Mouse (Mus musculus) forebrain, embryonic 10.5 days (tissue): ENCODE measurements at regions not wholly inside any gene's neighbourhood (a gene's known extent, or its start where the extent isn't known, plus 50 kb on each side); places are given as distances from the start of the nearest gene placed in this dataset.

Experiments used
- DNase-seq: peaks from one replicate; pipeline ENCODE4 v3.0.0-alpha.2; 2017; ENCODE audit warnings: low spot score; ENCODE audit errors: extremely low spot score
- H3K27ac ChIP-seq: fragments of 300-500 bp; sonication (generic); 2 replicates; pipeline ENCODE4 v1.5.1; 2016; ENCODE audit warnings: mild to moderate bottlenecking
- H3K27me3 ChIP-seq: fragments of 300-500 bp; sonication (generic); 2 replicates; pipeline ENCODE4 v1.6.1; 2016; ENCODE audit warnings: mild to moderate bottlenecking; ENCODE audit not compliant: poor library complexity, severe bottlenecking
- H3K36me3 ChIP-seq: fragments of 300-500 bp; sonication (generic); replicated peaks from 2 replicates; pipeline ENCODE4 v1.6.1; 2016; ENCODE audit warnings: mild to moderate bottlenecking, moderate library complexity
- H3K4me1 ChIP-seq: fragments of 300-500 bp; sonication (generic); 2 replicates; pipeline ENCODE4 v1.6.1; 2016
- H3K4me3 ChIP-seq: fragments of 300-500 bp; sonication (generic); 2 replicates; pipeline ENCODE4 v1.5.1; 2016; ENCODE audit warnings: mild to moderate bottlenecking, moderate library complexity
- H3K9me3 ChIP-seq: fragments of 300-500 bp; sonication (generic); 2 replicates; pipeline ENCODE4 v1.6.1; 2016; ENCODE audit warnings: mild to moderate bottlenecking, moderate library complexity
- WGBS: fragments of 180-500 bp; shearing (Covaris S2); methylation state at CpG from one replicate; pipeline ENCODE4 v1.1.7; 2016; 5-methylcytosine and 5-hydroxymethylcytosine counted together

DNA sequence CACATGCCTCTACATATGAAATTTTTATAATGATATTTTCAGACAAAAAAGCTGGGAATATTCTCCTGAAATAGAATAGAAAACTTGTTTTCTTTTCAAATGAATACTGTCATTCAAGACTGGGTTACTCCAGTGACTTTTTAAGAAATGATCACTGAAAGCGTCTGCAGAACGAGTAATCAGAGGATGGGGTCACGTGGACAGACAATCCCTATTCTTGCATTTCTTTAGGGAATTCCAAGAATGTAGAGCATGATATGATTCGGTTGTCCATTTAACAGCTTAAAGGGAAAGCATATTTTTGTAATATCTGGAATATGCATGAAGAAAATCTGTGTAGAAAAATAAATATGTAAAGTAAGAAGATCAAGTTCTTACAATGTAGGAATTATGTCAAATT, 65.6 kb downstream of the 4933402N22Rik start:
- Histone ChIP-seq H3K4me3 (no peak overlapping the region), H3K36me3 (no peaks in the 10 kb centered on the region), H3K4me1 (no peaks in the 10 kb centered on the region), H3K27ac (no peak overlapping the region), H3K27me3 (no peaks in the 10 kb centered on the region), H3K9me3 (no peaks in the 10 kb centered on the region)
- 72% methylated on average over 4 of the region's 4 CpGs for WGBS
- no peak for DNase-seq

GRCm38 (mm10) chr5:11989140-11989539, 71.3 kb downstream of the 4933402N22Rik start:
- H3K9me3 ChIP-seq, result 0 out of 2 replicates have a peak, but pooled peaks cover 3% of the 10 kb centered on the region
- no peak for DNase-seq
- H3K27me3 ChIP-seq, result no peaks in the 10 kb centered on the region
- no peaks in the 10 kb centered on the region for H3K4me1 ChIP-seq
- no peak overlapping the region for H3K27ac ChIP-seq
- no peak overlapping the region for H3K4me3 ChIP-seq
- 91% methylated on average over 5 of the region's 5 CpGs for WGBS
- H3K36me3 ChIP-seq, result no peaks in the 10 kb centered on the region

DNA sequence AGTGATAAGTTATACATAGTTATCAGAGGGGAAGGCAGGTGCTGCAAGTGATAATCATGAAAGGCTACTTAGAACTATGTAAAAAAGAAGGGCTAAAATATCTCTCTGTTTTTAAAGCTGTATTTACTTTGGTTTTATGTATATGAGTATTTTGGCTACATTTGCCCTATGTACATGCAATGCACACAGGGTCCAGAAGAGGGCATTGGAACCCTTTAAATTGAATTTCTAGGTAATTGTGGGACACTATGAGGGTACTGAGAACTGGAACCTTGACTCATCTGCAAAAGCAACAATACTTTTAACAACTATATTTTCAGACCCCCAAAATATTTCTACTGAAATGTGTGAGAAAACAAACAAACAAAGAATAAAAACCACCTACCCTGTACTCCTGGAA, 82.9 kb downstream of the 4933402N22Rik start:
- Histone ChIP-seq H3K9me3 (no peaks in the 10 kb centered on the region), H3K27me3 (no peaks in the 10 kb centered on the region), H3K4me3 (no peak overlapping the region), H3K4me1 (no peaks in the 10 kb centered on the region), H3K27ac (no peak overlapping the region), H3K36me3 (no peaks in the 10 kb centered on the region)
- DNase-seq, result no peak

DNA sequence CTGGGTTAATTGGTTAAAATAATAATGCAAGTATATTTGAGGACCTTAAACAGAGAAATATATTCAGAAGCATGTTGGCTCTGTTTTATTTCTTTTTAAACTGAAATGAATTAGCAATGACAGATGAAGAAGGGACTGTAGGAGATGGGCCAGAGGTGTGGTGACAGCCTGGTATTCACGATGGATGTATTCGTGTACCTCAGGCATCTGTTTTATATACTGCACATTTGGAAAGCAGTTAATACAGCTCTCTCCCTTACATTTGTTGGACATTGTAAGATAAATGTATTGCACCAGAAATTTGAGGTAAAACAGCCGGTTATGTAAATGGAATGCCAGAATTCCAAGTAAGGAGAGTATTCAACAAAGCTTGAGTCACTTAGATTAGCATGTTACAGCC, 88.6 kb downstream of the 4933402N22Rik start:
- H3K4me3 ChIP-seq, result no peak overlapping the region
- no peaks in the 10 kb centered on the region for H3K9me3 ChIP-seq
- no peaks in the 10 kb centered on the region for H3K27me3 ChIP-seq
- no peaks in the 10 kb centered on the region for H3K36me3 ChIP-seq
- H3K4me1 ChIP-seq, result no peaks in the 10 kb centered on the region
- H3K27ac ChIP-seq, result no peak overlapping the region
- no peak for DNase-seq
- 91% methylated on average over 3 of the region's 3 CpGs for WGBS

DNA sequence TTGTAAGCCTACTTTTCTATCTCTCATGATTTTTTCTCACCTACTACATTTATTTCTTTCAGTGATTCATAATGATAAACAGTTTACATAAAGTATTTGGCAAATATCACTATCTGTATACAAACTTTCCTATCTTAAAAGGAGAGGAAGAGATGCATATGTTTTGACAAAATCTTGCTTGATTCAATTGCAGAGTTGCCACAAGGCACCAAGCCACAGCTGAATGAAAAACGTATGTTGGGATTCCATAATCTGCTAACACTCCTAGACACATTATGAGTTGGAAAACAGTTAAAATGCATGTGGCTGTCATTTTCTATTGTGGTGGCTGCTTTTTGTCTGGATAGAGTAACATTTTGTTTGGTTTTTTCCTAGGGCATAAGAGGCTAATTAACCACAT, 98.5 kb downstream of the 4933402N22Rik start:
- Histone ChIP-seq H3K9me3 (no peaks in the 10 kb centered on the region), H3K4me1 (no peaks in the 10 kb centered on the region), H3K27ac (no peak overlapping the region), H3K36me3 (no peaks in the 10 kb centered on the region), H3K4me3 (no peak overlapping the region), H3K27me3 (no peaks in the 10 kb centered on the region)
- no peak for DNase-seq
- WGBS, result 92% methylated on average over 1 of the region's 1 CpGs

GRCm38 (mm10) chr5:12020489-12020888, 102.6 kb downstream of the 4933402N22Rik start:
- H3K4me3 ChIP-seq, result no peak overlapping the region

GRCm38 (mm10) chr5:12024705-12025383, 107.0 kb downstream of the 4933402N22Rik start:
- H3K4me3 ChIP-seq, result no peak overlapping the region
- H3K27me3 ChIP-seq, result no peaks in the 10 kb centered on the region
- no peaks in the 10 kb centered on the region for H3K36me3 ChIP-seq
- no peak overlapping the region for H3K27ac ChIP-seq
- H3K9me3 ChIP-seq, result no peaks in the 10 kb centered on the region
- no peaks in the 10 kb centered on the region for H3K4me1 ChIP-seq
- DNase-seq, result no peak

More at GRCm38 (mm10) chr5:12020489-12020888, 102.6 kb downstream of the 4933402N22Rik start:
- DNase-seq, result no peak
- H3K27me3 ChIP-seq, result no peaks in the 10 kb centered on the region
- H3K9me3 ChIP-seq, result no peaks in the 10 kb centered on the region
- no peak overlapping the region for H3K27ac ChIP-seq
- H3K36me3 ChIP-seq, result no peaks in the 10 kb centered on the region
- no peaks in the 10 kb centered on the region for H3K4me1 ChIP-seq

DNA sequence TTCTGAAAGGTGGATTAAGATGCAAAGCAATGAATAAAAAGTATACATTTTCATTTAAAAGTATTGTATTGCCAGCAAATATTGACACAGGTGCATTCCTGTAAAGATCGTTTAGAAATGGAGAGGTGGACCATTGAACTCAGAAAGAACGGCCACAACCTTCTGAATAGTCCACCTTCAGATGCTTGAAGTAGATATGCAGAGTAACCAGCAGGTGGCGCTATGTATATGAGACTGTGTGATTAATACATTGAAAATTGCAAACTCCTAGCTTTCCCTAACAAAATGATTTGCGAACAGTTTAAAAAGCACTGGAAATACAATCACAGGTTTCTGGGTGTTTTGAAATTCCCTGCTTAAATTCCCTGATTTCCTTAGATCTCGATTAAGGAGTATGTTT, 112.2 kb downstream of the 4933402N22Rik start:
- Histone ChIP-seq H3K4me3 (no peak overlapping the region), H3K9me3 (no peaks in the 10 kb centered on the region), H3K4me1 (no peaks in the 10 kb centered on the region), H3K27ac (no peak overlapping the region), H3K36me3 (no peaks in the 10 kb centered on the region), H3K27me3 (no peaks in the 10 kb centered on the region)
- WGBS, result 20% methylated on average over 5 of the region's 5 CpGs
- peak; percentile 18 for DNase-seq

- Histone ChIP-seq H3K36me3 (no peaks in the 10 kb centered on the region), H3K27ac (no peak overlapping the region), H3K4me1 (no peaks in the 10 kb centered on the region), H3K27me3 (no peaks in the 10 kb centered on the region), H3K4me3 (no peak overlapping the region), H3K9me3 (no peaks in the 10 kb centered on the region; the same call in 1 of the 2 replicates)
- 79% methylated on average over 1 of the region's 1 CpGs for WGBS
- DNase-seq, result no peak
These were observed 132.0 kb downstream of the 4933402N22Rik start for GRCm38 (mm10) chr5:12049806-12050205.

GRCm38 (mm10) chr5:12080191-12080590, 162.3 kb downstream of the 4933402N22Rik start:
- whole genome bisulfite sequencing, result 83% methylated on average over 1 of the region's 1 CpGs
- H3K9me3 ChIP-seq, result no peaks in the 10 kb centered on the region
- H3K36me3 ChIP-seq, result no peaks in the 10 kb centered on the region
- no peaks in the 10 kb centered on the region for H3K4me1 ChIP-seq
- no peak overlapping the region for H3K27ac ChIP-seq
- H3K4me3 ChIP-seq, result no peak overlapping the region
- no peaks in the 10 kb centered on the region for H3K27me3 ChIP-seq
- DNase-seq, result no peak

- H3K4me3 ChIP-seq, result no peak overlapping the region
- no peak overlapping the region for H3K27ac ChIP-seq
- H3K4me1 ChIP-seq, result no peaks in the 10 kb centered on the region
- DNase-seq, result no peak
- WGBS, result 74% methylated on average over 1 of the region's 1 CpGs
- H3K27me3 ChIP-seq, result no peaks in the 10 kb centered on the region
- no peaks in the 10 kb centered on the region for H3K36me3 ChIP-seq
- no peaks in the 10 kb centered on the region for H3K9me3 ChIP-seq
These were observed 175.8 kb downstream of the 4933402N22Rik start for GRCm38 (mm10) chr5:12093680-12094079.

DNA sequence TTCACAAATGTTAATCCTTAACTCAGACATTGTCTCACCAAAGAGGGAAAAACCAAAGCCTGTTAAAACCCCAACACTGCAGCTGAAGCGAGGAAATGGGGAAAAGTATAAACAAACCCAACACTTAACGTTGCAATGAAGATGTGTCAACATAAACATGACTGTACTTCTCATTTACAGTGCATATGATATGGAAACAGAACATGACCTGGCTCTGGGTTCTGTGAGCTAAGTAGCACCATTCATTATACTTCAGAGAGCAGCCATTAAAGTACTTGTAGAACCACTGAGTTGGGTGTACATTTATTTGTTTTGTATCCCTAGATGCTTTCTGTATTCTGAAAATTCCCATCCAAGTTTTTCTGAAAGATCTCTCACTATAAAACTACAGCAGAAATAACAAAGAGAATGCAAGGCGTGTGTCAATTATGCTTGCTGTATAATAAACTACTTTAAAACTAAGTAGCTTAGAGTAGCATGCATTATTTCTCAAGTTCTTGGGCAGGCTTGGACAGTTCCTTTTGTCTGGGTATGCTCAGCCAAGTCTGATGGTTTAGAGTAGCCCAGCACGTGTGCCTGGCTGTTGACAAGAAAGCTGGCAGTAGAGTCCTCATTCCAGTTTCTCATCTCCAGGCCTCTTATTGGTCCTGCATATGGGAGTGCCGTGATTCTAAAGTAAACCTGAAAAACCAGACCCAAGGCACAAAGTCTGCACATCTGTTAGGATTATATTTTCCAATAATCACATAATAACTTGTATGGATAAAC, 198.9 kb downstream of the 4933402N22Rik start:
- no peak overlapping the region for H3K27ac ChIP-seq
- H3K27me3 ChIP-seq, result no peaks in the 10 kb centered on the region
- no peaks in the 10 kb centered on the region for H3K9me3 ChIP-seq
- H3K36me3 ChIP-seq, result no peaks in the 10 kb centered on the region
- no peaks in the 10 kb centered on the region for H3K4me1 ChIP-seq
- no peak overlapping the region for H3K4me3 ChIP-seq
- DNase-seq, result no peak
- 78% methylated on average over 5 of the region's 5 CpGs for WGBS

- no peaks in the 10 kb centered on the region for H3K36me3 ChIP-seq
- no peaks in the 10 kb centered on the region for H3K27me3 ChIP-seq
- WGBS, result 94% methylated on average over 5 of the region's 5 CpGs
- H3K4me1 ChIP-seq, result no peaks in the 10 kb centered on the region
- H3K9me3 ChIP-seq, result no peaks in the 10 kb centered on the region
- no peak overlapping the region for H3K4me3 ChIP-seq
- DNase-seq, result no peak
- no peak overlapping the region for H3K27ac ChIP-seq
These were observed 207.1 kb downstream of the 4933402N22Rik start for GRCm38 (mm10) chr5:12124935-12125334.
